9 mouse cellular contexts compared by ENCODE assay signal in the genomic region with DNA sequence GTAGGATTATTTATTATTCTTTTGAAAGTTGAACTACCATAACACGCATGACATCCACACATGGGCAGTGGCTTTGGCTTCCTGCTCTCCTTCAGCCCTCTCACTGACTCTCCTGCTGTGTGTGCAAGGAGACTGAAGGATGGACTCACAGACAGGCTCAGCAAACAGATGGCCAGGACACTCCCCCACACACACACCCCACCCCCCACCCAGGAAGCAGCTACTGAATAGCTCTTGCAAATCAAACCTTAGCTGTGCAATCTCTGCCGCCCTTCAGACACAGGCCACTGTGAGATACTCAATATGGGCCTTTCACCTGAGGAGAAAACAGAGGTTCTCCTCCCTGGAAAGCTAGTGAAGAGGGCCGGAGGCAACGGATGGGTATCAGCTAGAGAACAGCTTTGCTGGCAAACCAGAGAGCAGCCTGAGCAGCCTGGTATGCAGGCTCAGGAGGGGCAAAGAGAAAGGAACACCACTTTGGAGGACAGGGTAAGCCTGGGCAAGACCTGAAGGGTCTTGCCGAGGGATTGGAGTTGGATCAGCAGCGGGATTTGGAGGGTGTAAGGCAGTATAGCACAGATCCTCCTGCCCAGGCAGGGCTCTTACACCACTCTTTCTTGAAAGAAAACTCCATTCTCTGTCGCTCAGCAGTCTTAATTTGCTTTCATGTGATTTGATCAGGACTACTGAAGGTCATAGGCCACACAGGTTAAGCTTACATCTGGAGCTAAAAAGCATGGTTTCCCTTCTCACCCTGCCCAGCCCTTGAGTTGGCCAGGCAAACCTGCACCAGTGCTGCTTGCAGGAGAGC. TPM values are rescaled to one million over a fixed set of nuclear protein-coding genes. Genes with fewer than 3 reads are reported as not detected.
A peak's percentile ranks its signal among the peaks of the same experiment; 100 is the strongest.
DNase-seq lines count a peak whose midpoint lies in the region; ATAC-seq lines count a peak whose summit lies in the region.
"Had no signal": no experiment of that assay in that cellular context is flagged by ENCODE, and none has a peak within 500 bp of the region (broad histone marks: within the 10 kb centered on the region; RNA-seq: fewer than 3 reads in every experiment).

No protein-coding gene starts in this region.

- no peak for ATAC-seq in kidney, embryonic 15.5 days (replicated peaks; ENCODE audit: low FRiP score)
- ATAC-seq in intestine, embryonic 15.5 days = no peak

- DNase-seq in kidney, postnatal 10 days = no peak
- DNase-seq in cerebellum, postnatal 36 days = peak; percentile 39 to 50
- peak; percentile 24 for DNase-seq in retina, embryonic 14.5 days (ENCODE audit: low spot score)
- DNase-seq in c-Kit-positive CD71-positive TER-119-positive erythroid progenitor cells, embryonic 14.5 days (ENCODE audit: low spot score) = no peak
- DNase-seq in heart, postnatal 10 days = no peak
- DNase-seq in adipocyte (ENCODE audit: low spot score) = no peak

- peaks cover 35% of the 10 kb centered on the region for H3K27me3 ChIP-seq in kidney, embryonic 15.5 days
- 0 out of 2 replicates have a peak, but pooled peaks cover 16% of the 10 kb centered on the region for H3K27me3 ChIP-seq in intestine, embryonic 15.5 days (replicated peaks)

- 41% methylated on average over 7 of the region's 7 CpGs for WGBS in kidney, embryonic 15.5 days
- 49% methylated on average over 7 of the region's 7 CpGs for WGBS in intestine, embryonic 15.5 days

- peak overlapping the region; percentile 66 for H3K4me3 ChIP-seq in kidney, embryonic 15.5 days (replicated peaks)
- H3K4me3 ChIP-seq in intestine, embryonic 15.5 days (replicated peaks) = peak overlapping the region; percentile 75
- H3K4me3 ChIP-seq: liver, embryonic 15.5 days had no signal

- intact Hi-C loops in heart, postnatal 10 days (cut with DNase I) = loop anchor here (5.0 kb wide), 1 partner anchor 94 kb away; no protein-coding TSS in a partner anchor

- H3K4me2 ChIP-seq in kidney, embryonic 15.5 days = peak overlapping the region; percentile 89
- H3K4me2 ChIP-seq in intestine, embryonic 15.5 days (replicated peaks) = peak overlapping the region; percentile 99
- H3K4me2 ChIP-seq: liver, embryonic 15.5 days had no signal

- H3K9me3 ChIP-seq in kidney, embryonic 15.5 days (replicated peaks) = no peaks in the 10 kb centered on the region
- no peaks in the 10 kb centered on the region for H3K9me3 ChIP-seq in intestine, embryonic 15.5 days
- H3K9me3 ChIP-seq: liver, embryonic 15.5 days had no signal

- H3K27ac ChIP-seq in kidney, embryonic 15.5 days = no peak overlapping the region
- H3K27ac ChIP-seq in intestine, embryonic 15.5 days = no peak overlapping the region
- H3K27ac ChIP-seq: liver, embryonic 15.5 days had no signal

- peaks cover 51% of the 10 kb centered on the region for H3K4me1 ChIP-seq in kidney, embryonic 15.5 days
- peaks cover 26% of the 10 kb centered on the region for H3K4me1 ChIP-seq in intestine, embryonic 15.5 days (replicated peaks)

- no peak overlapping the region for H3K9ac ChIP-seq in kidney, embryonic 15.5 days
- H3K9ac ChIP-seq in intestine, embryonic 15.5 days = 0 out of 2 replicates have a peak overlapping the region, but pooled peaks have one; percentile 69
- H3K9ac ChIP-seq: liver, embryonic 15.5 days had no signal

- no peaks in the 10 kb centered on the region for H3K36me3 ChIP-seq in kidney, embryonic 15.5 days
- H3K36me3 ChIP-seq in intestine, embryonic 15.5 days = no peaks in the 10 kb centered on the region
- H3K36me3 ChIP-seq: liver, embryonic 15.5 days had no signal

RNA-seq across cellular contexts. Expression of gene Mtcl1, which starts 3.1 kb away (rescaled TPM):
- 6.0 and 6.4 TPM in 2 replicates for polyA plus RNA-seq in kidney, embryonic 15.5 days (2015; fragmentation: Nextera tagmentation; extraction: Ambion mirVana)
- polyA plus RNA-seq in intestine, embryonic 15.5 days (2015; fragmentation: Nextera tagmentation; extraction: Ambion mirVana) = 5.0 and 5.5 TPM in 2 replicates
- total RNA-seq in heart, postnatal 10 days (2021) = 1 to 10 TPM; 4.1 to 4.7 TPM

Comparison
In these comparisons a context has a peak if more than half of its experiments do, and no peak if none do; other contexts are left out.
1. DNase-seq: peak in cerebellum, postnatal 36 days (2 of 2) and retina, embryonic 14.5 days (single experiment); none in kidney, postnatal 10 days (single experiment), c-Kit-positive CD71-positive TER-119-positive erythroid progenitor cells, embryonic 14.5 days (single experiment), heart, postnatal 10 days (0 of 2) and adipocyte (single experiment).